Mouse (Mus musculus) megakaryocyte, embryonic 14.5 days (primary cell): ENCODE measurements around the gene Mapkapk3.

Source experiments
- FLI1 ChIP-seq: IDR thresholded peaks from 2 replicates; pipeline ENCODE4 v1.6.1; 2012; ENCODE audit warnings: low read length, inconsistent platforms, mixed read lengths
- GATA1 ChIP-seq: IDR thresholded peaks from 3 replicates; pipeline ENCODE4 v1.6.1; 2012; ENCODE audit warnings: mixed read lengths, low read length, inconsistent platforms, borderline replicate concordance

DNA sequence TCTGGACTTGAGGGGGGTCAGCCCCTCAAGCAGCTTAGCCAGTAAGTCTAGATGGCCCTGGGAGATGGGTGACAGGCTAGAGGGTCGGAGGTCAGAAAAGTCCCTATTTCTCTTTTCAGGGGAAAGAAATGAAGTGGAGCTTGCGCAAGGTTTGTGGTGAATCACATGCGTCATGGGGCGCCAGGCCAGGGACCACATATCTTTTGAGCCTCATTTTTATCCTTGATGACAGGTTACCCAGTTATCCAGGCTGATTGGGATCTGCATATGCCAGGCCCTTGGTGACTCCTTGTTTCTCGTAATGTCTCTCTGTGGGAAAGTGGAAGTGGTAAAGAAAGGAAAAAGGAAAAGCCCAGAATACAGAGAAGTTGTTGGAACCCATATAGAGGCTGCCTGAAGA, 25.8 kb downstream of the Mapkapk3 start:
- TF ChIP-seq FLI1 = no peak
- TF ChIP-seq GATA1 = no peak
